Mouse (Mus musculus) heart, postnatal 0 days (tissue): ENCODE results near the gene Sf3a2. TPM values are rescaled to one million over a fixed set of nuclear protein-coding genes. Genes with fewer than 3 reads are reported as not detected.
A peak's percentile ranks its signal among the peaks of the same experiment; 100 is the strongest.

Source experiments
- ATAC-seq: fragments of 200-750 bp; cut with Nextera tagmentation; 2 replicates; pipeline ENCODE4 v1.8.0; 2017; ENCODE audit warnings: low read depth, moderate number of reproducible peaks, moderate library complexity; ENCODE audit not compliant: insufficient read depth
- DNase-seq: peaks from one replicate; pipeline ENCODE4 v3.0.0-alpha.2; 2016; ENCODE audit warnings: low spot score
- H3K27ac ChIP-seq: fragments of 300-500 bp; sonication (generic); 2 replicates; pipeline ENCODE4 v1.5.1; 2014; ENCODE audit warnings: low read depth, mild to moderate bottlenecking
- H3K27me3 ChIP-seq: fragments of 300-500 bp; sonication (generic); 2 replicates; pipeline ENCODE4 v1.6.1; 2014; ENCODE audit warnings: low read length, mixed read lengths; ENCODE audit not compliant: control insufficient read depth, insufficient read depth
- H3K36me3 ChIP-seq: fragments of 300-500 bp; sonication (generic); replicated peaks from 2 replicates; pipeline ENCODE4 v1.6.1; 2014; ENCODE audit warnings: low read length, mixed read lengths; ENCODE audit not compliant: control insufficient read depth, insufficient read depth
- H3K4me1 ChIP-seq: fragments of 300-500 bp; sonication (generic); 2 replicates; pipeline ENCODE4 v1.6.1; 2014; ENCODE audit warnings: antibody characterized with exemption; ENCODE audit not compliant: control insufficient read depth, insufficient read depth
- H3K4me2 ChIP-seq: fragments of 300-500 bp; sonication (generic); 2 replicates; pipeline ENCODE4 v1.6.1; 2014; ENCODE audit warnings: low read depth, mild to moderate bottlenecking, low read length, moderate library complexity
- H3K4me3 ChIP-seq: fragments of 300-500 bp; sonication (generic); 2 replicates; pipeline ENCODE4 v1.5.1; 2014; ENCODE audit warnings: low read depth, low read length
- H3K9ac ChIP-seq: fragments of 300-500 bp; sonication (generic); replicated peaks from 2 replicates; pipeline ENCODE4 v1.6.1; 2014; ENCODE audit warnings: low read depth, low read length, mixed read lengths
- H3K9me3 ChIP-seq: fragments of 300-500 bp; sonication (generic); replicated peaks from 2 replicates; pipeline ENCODE4 v1.6.1; 2016; ENCODE audit warnings: low read length; ENCODE audit not compliant: control insufficient read depth
- CTCF ChIP-seq: IDR thresholded peaks from 2 replicates; pipeline ENCODE4 v1.5.1; 2016; ENCODE audit warnings: antibody characterized with exemption, control low read depth, low read depth
- EP300 ChIP-seq: IDR thresholded peaks from 2 replicates; pipeline ENCODE4 v1.6.1; 2016; ENCODE audit warnings: antibody characterized with exemption, low read depth
- WGBS: fragments of 180-500 bp; shearing (Covaris S2); extraction: QIAGEN DNeasy Blood & Tissue Kit; methylation state at CpG from one replicate; pipeline ENCODE4 v1.1.7; 2014; 5-methylcytosine and 5-hydroxymethylcytosine counted together
- polyA plus RNA-seq: library from polyadenylated mRNA; unstranded; fragments of >200 nt; fragmentation: Nextera tagmentation; extraction: Ambion mirVana; gene quantifications from 2 replicates; pipeline ENCODE4 v1.2.1, GENCODE M21; 2015
- total RNA-seq: library from RNA; depleted of rRNA; stranded (reverse); fragments of >200 nt; gene quantifications from 2 replicates; pipeline ENCODE4 v1.2.3, GENCODE M21; 2014; ENCODE audit warnings: low replicate concordance

Gene Sf3a2
- total and polyA plus RNA-seq, 2 experiments from 2014 or later = 8.8 to 25.2 TPM

DNA sequence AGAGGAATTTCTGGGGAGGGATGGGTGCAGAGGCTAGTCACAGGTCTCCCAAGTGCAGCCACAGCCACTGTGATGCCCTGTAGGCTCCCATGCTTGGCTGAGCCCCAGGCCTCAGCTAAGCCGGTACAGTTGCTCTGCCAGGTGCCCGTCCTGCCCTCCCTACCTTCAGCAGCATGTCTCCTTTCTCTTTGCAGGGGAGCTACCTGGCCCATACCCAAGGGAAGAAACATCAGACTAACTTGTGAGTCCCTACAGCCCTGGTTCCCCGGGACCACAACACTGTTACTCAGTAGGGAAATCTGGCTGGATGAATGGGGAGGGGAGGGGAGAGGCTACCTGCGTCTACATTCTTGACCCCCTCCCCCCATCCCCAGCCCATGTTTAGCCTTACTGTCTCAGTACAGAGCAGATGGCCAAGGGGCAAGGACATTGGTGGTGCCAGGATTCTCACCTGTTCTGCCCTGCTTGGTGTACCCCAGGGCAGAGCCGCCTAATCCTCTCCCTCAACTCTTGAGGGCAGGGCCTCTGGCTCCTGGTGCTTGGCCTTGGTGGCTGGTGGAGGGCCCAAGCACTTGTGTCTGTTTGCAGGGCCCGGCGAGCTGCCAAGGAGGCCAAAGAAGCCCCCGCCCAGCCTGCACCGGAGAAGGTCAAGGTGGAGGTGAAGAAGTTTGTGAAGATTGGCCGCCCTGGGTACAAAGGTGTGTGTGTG, 4.4 kb downstream of the Sf3a2 start:
- Histone ChIP-seq H3K27me3 (no peaks in the 10 kb centered on the region), H3K4me1 (peaks cover 21% of the 10 kb centered on the region), H3K27ac (no peak overlapping the region), H3K4me2 (no peak overlapping the region), H3K9me3 (no peaks in the 10 kb centered on the region), H3K9ac (no peak overlapping the region), H3K4me3 (no peak overlapping the region), H3K36me3 (peaks cover 39% of the 10 kb centered on the region)
- no peak for DNase-seq
- 91% methylated on average over 10 of the region's 10 CpGs for WGBS
- no peak for TF ChIP-seq EP300
- TF ChIP-seq CTCF = no peak
- ATAC-seq = no peak

GRCm38 (mm10) chr10:80802996-80803395, 5.0 kb downstream of the Sf3a2 start:
- H3K27me3 ChIP-seq = no peaks in the 10 kb centered on the region
- ATAC-seq (no peak), DNase-seq (no peak)
- H3K27ac ChIP-seq = no peak overlapping the region
- H3K4me3 ChIP-seq = no peak overlapping the region
- peaks cover 39% of the 10 kb centered on the region for H3K36me3 ChIP-seq
- no peak overlapping the region for H3K9ac ChIP-seq
- H3K9me3 ChIP-seq = no peaks in the 10 kb centered on the region
- TF ChIP-seq EP300 = no peak
- TF ChIP-seq CTCF = no peak
- peaks cover 22% of the 10 kb centered on the region for H3K4me1 ChIP-seq
- H3K4me2 ChIP-seq = no peak overlapping the region
- 61% methylated on average over 3 of the region's 3 CpGs for WGBS

DNA sequence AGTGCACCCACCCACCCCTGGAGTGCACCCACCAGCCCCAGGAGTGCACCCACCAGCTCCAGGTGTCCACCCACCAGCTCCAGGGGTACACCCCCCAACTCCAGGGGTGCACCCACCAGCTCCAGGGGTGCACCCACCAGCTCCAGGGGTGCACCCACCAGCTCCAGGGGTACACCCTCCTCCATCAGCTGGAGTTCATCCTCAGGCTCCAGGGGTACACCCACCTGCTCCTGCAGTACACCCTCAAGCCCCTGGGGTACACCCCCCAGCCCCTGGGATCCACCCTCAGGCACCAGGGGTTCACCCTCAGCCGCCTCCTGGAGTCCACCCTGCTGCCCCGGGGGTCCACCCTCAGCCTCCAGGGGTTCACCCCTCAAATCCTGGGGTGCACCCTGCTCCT, 6.3 kb downstream of the Sf3a2 start:
- Histone ChIP-seq H3K4me1 (peaks cover 33% of the 10 kb centered on the region), H3K27ac (no peak overlapping the region), H3K9ac (no peak overlapping the region; the same call in 1 of the 2 replicates), H3K9me3 (no peaks in the 10 kb centered on the region), H3K4me3 (no peak overlapping the region), H3K36me3 (peaks cover 39% of the 10 kb centered on the region), H3K27me3 (no peaks in the 10 kb centered on the region), H3K4me2 (no peak overlapping the region)
- ATAC-seq = no peak
- 95% methylated on average over 2 of the region's 2 CpGs for WGBS
- no peak for DNase-seq
- TF ChIP-seq CTCF = no peak
- no peak for TF ChIP-seq EP300

DNA sequence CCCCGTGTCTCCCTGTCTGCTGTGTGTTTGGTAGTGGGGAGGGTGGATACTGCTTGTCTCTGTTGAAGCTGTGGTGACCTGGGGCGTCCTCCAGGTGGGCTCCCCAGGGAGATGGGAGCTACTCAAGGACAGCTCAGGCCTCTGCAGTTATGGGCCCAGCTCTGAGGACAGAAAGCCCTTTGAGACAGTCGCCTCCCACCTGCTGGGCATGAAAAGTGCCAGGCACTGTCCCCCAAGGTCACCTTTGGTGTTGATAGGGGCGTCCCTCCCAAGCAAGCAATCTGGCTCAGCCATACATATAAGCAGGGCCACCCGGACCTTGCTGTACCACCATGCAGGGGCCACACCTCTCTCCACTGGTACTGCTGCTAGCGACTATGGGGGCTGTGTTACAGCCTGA, 6.9 kb downstream of the Sf3a2 start, which contains the start of gene Amh:
TSS of gene Amh (plus strand) at position 328 of the 400 bp plus-strand sequence.
- Histone ChIP-seq H3K4me2 (no peak within 1 kb of the TSS), H3K9me3 (no peaks in the 10 kb centered on the region), H3K4me3 (no peak within 1 kb of the TSS), H3K9ac (no peak within 1 kb of the TSS; the same call in 1 of the 2 replicates), H3K4me1 (peaks cover 30% of the 10 kb centered on the region; the same call in 1 of the 2 replicates), H3K27me3 (no peaks in the 10 kb centered on the region), H3K36me3 (peaks cover 39% of the 10 kb centered on the region), H3K27ac (no peak within 1 kb of the TSS)
- DNase-seq = no peak
- no peak for ATAC-seq
- WGBS = 43% methylated on average over 6 of the region's 6 CpGs
- TF ChIP-seq EP300 = no peak

- ATAC-seq (no peak), DNase-seq (no peak)
- 74% methylated on average over 5 of the region's 5 CpGs for WGBS
- Histone ChIP-seq H3K4me1 (peaks cover 32% of the 10 kb centered on the region; the same call in 1 of the 2 replicates), H3K4me3 (no peak overlapping the region), H3K4me2 (no peak overlapping the region), H3K36me3 (peaks cover 39% of the 10 kb centered on the region), H3K27me3 (no peaks in the 10 kb centered on the region), H3K9ac (no peak overlapping the region), H3K9me3 (no peaks in the 10 kb centered on the region), H3K27ac (no peak overlapping the region)
- TF ChIP-seq EP300 (no peak), CTCF (no peak)
These were observed 7.3 kb downstream of the Sf3a2 start for GRCm38 (mm10) chr10:80805322-80805721.

GRCm38 (mm10) chr10:80805925-80806324, 7.9 kb downstream of the Sf3a2 start:
- H3K9ac ChIP-seq = no peak overlapping the region

More at GRCm38 (mm10) chr10:80805925-80806324, 7.9 kb downstream of the Sf3a2 start:
- no peak overlapping the region for H3K4me3 ChIP-seq
- H3K9me3 ChIP-seq = no peaks in the 10 kb centered on the region
- WGBS = 11% methylated on average over 3 of the region's 3 CpGs
- no peaks in the 10 kb centered on the region for H3K27me3 ChIP-seq
- peak; percentile 57 for DNase-seq
- peaks cover 39% of the 10 kb centered on the region for H3K36me3 ChIP-seq
- H3K4me1 ChIP-seq = peaks cover 35% of the 10 kb centered on the region; the same call in 1 of the 2 replicates
- H3K4me2 ChIP-seq = no peak overlapping the region
- ATAC-seq = peak; percentile 35
- no peak overlapping the region for H3K27ac ChIP-seq
- TF ChIP-seq CTCF = peak; percentile 72
- TF ChIP-seq EP300 = no peak
